Mouse (Mus musculus) A20 (cell line): ENCODE measurements around the gene Sema4b.

Experiments used
- DNase-seq: peaks from one replicate; pipeline ENCODE4 v3.0.0-alpha.2; 2011; ENCODE audit warnings: low read depth, low spot score

Sema4b gene

DNA sequence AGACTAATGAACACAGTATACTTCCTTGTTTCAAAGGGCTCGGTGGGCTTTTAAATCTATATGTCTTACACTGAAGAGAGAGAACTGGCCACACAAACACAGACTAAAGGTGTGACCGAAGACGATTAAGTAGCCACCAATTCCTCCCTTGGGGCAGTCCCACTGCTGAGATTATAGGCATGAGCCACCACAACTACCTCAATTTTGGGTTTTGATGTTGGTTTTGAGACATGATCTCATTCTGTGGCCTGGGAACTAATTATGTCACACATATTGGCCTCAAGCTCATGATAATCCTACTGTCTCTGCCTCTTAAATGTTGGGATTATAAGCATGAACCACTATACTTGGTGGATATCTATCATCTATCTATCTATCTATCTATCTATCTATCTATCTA lies 9.2 kb upstream of the Sema4b start:
- DNase-seq, result no peak

- DNase-seq, result no peak
Observed at GRCm38 (mm10) chr7:80178037-80178729, 8.5 kb upstream of the Sema4b start.

DNA sequence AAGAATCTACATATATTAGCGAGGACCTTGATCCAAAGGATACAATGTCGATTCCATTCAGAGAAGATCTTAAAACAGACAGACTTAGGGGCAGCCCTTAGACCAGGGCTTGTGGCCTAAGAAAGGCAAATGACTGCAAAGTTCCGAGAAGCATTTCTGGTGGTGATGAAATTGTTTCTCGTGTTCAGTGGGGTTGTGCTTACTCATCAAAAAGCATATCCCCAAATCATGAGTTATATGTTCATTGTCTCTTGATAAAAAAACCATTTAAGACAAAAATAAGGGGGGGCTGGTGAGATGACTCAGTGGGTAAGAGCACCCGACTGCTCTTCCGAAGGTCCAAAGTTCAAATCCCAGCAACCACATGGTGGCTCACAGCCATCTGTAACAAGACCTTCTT lies 7.3 kb upstream of the Sema4b start:
- DNase-seq, result no peak

DNA sequence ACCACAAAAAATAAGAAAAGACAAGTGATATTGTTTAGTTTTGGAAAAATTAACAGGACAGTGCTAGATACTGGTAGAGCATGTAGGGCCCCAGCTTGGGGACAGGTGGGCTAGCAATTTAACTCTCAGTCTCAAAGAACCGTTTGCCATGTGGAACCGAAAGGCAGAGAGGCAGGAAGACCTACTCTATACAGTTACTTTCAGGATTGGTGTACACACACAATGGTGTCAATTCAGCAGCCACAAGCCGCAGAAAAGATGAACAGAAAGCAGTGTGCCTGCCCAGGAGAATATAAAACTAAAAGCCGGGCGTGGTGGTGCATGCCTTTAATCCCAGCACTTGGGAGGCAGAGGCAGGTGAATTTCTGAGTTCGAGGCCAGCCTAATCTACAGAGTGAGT lies 6.9 kb upstream of the Sema4b start:
- peak; percentile 89 for DNase-seq

- DNase-seq, result peak; percentile 51
Observed at GRCm38 (mm10) chr7:80180202-80180601, 6.4 kb upstream of the Sema4b start.

GRCm38 (mm10) chr7:80181078-80181477 lies 5.6 kb upstream of the Sema4b start:
- no peak for DNase-seq

DNA sequence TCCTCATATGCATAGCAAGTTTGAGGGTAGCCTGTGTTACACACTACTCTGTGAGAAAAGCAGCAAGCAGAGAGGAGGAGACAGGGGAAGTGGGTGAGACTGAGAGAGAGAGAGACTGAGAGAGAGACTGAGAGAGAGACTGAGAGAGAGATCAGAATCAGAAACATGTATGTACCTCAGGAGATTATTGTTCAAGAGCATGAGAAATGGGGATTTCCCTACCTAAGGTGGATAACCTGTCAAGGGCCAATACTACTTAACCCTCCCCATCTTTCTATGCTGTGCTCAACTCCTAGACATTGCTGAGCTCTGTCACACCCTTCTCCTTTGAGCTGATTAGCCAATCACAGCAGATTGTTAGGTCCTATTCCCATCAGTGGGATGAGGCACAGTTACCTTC lies 4.5 kb upstream of the Sema4b start:
- DNase-seq, result peak; percentile 49

GRCm38 (mm10) chr7:80183466-80183865 lies 3.2 kb upstream of the Sema4b start:
- DNase-seq, result peak; percentile 47

GRCm38 (mm10) chr7:80183969-80184368 lies 2.7 kb upstream of the Sema4b start:
- no peak for DNase-seq

GRCm38 (mm10) chr7:80184551-80184950 lies 2.1 kb upstream of the Sema4b start:
- no peak for DNase-seq

DNA sequence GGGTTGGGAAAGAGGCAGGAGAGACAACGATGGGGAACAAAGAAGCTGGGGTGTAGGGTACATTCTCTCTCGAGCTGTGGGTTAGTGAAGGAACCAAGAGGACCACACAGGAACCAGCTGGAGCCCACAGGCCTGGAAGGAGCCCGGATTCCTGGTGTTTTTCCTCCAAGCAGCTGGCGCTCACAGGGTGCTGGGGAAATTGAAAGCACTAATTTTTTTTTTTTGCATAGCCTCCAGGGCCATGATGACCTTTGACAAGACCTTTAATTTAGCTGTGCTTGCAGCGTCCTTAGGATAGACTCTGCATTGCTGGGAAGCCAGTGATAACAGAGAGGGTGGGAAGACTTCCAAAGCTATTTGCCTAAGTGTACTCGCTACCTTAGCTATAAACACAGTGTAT lies 1.7 kb upstream of the Sema4b start:
- DNase-seq, result no peak

- no peak for DNase-seq
Observed at GRCm38 (mm10) chr7:80186021-80186420, 620 bp upstream of the Sema4b start.

- DNase-seq, result no peak
Observed at GRCm38 (mm10) chr7:80187501-80187900, 860 bp downstream of the Sema4b start.

DNA sequence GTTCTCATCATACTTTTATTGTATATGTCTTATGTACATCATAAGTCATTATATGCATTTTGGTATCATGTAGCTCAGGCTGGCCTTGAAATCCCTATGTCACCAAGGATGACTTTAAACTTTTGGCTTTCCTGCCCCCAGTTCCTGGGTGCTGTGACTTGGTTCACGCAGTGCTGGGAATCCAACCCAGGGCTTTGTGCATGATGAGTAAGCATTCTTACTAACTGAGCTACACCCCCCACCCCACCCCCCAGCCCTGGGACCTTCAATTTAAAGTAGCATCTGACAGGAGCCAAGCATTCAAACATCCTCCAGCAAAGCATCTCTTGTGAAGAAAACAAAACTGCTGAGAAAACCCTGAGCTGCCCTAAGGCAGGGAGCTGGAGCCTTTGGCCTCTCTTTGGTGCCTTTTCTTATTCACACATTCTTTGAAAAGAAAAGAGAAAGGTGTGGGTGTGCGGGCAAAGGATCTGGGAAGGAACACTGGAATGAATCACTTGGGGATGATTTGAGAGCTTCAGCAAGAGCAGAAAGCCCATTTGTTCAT lies 2.0 kb downstream of the Sema4b start:
- DNase-seq, result no peak

DNA sequence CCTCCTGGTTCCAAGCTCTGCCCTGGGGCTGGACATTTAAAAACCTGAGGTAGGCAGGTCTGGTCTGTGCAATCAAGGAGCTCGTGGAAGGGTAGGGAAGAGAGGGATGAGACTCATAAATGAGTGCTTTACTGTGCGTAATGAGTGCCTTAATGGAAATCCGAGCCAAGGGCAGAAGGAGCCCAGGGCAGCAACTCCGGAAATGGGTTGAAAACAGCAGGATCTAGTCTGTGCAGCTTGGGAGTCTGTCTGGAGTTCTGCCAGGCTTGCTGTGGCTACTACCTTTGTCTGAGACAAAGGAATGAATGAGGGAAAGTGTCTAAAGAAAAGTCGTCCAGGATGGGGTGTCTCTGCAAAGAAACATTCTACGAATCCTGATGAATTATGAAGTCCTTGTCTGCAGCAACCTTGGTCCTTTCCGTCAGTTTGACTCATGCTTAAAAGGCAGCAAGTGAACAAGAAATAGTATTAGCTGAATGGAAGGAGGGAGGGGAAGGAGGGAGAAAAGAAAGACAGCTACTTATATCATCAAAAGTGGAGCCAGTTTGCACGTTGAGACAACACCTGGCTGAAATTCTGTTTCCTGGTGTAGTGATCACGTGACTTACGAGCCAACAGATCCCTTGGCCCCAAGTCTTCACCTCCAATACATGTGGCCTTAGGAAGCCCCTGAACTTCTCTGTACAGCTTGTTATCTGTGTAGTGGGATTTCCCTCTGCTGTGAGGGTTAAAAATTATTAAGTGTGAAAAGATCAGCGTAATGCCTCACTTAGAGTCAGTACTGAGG lies 2.7 kb downstream of the Sema4b start:
- DNase-seq, result no peak

DNA sequence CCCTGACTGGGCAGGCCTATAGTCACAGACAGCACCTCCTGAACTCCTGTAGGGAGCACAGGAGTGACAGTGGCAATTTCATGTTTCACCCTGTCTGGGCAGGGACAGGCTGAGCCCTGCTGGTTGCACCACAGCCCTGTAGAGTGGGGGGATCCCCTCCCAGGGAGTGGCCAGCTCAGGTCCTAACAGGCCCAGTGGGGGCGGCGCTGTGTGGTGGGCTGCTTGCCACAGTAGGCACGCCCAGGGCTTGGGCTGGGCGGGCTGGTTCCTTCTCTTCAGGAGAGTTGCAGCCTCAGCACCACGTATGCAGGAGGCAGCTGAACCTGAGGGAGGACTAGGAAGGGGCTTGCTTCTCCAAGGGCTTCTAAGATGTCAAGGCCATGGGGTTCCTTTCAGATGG lies 4.8 kb downstream of the Sema4b start:
- peak; percentile 37 for DNase-seq

DNA sequence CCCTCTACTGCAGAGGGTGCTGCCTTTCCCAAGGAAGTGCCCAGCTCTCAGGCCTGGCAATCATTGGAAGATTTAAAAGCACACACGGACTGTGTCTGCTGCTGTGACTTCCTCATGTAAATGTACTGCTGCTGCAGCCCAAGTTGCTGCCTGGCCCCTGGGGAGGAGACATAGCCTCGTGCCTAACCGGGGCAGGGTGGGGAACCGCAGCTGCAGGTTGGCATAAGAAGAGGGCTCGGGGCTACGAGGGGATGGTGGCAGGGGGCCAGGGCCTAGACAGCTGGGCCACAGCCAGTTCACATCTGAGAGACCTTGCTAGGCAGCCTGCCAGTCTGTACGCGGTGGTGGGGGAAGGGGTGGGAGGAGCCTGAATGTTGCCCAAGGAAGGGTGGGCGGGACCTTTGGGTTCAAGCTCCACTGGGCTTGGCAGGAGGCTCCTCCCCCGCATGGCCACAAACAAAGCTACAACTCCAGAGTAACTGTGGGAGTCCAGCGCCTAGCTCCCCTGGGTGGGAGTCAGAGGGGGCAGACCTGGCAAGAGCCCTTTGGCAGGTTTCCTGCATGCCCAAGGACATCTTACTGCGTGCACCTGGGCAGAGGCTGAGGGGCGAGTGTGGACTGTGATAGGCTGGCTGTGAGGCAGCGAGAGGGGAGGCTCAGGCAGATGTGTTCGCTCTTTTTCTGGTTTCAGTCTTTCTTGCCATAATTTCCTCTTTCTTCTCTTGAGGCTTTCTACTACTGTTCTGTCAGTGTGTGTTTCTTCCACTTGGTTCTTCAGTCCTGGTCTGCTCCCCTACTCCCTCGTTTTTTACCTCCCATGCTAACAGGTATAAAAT lies 5.8 kb downstream of the Sema4b start:
- DNase-seq, result peak; percentile 99

GRCm38 (mm10) chr7:80193941-80194739 lies 7.5 kb downstream of the Sema4b start:
- no peak for DNase-seq

- no peak for DNase-seq
Observed at GRCm38 (mm10) chr7:80195146-80195545, 8.5 kb downstream of the Sema4b start.

DNA sequence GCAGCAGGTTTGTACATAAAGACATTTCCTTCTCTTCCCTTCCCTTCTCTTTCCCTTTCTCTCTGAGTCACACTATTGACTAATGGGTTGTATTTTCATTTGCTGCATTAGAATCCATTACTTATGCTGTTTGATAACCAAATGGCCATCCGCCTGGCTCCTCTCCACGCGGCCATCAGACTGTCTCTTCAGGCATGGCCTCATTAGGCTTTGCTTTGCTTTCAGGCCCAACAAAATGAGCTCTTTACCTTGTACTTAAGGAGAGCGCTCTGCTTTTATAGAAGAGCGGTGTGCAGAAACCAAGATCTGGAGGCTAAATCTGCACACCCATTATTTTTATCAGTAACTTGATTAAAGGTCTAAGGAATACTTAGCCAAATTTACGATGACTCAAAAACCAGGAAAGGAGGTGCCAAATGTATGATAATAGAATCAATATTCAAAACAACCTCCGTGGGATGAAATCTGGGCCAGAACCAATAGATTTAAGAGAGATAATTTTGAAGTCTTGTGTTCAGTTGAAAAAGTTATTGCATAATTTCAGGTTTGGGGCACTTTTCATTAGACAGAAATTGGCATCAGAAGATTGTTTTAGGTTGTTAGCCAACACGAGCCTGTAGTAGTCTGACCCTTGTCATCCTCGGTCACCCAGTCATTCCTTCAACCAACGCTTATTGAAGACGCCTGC lies 9.1 kb downstream of the Sema4b start:
- DNase-seq, result no peak

- peak; percentile 50 for DNase-seq
Observed at GRCm38 (mm10) chr7:80197371-80197770, 10.7 kb downstream of the Sema4b start.
